Mouse (Mus musculus) retina, adult 2 months (tissue): ENCODE measurements around the gene Psmd5.

Experiments
- DNase-seq: peaks from one replicate; pipeline ENCODE4 v3.0.0-alpha.2; 2012; ENCODE audit warnings: low read depth, low spot score

Psmd5 gene

GRCm38 (mm10) chr2:34874816-34875345, at the start of gene Psmd5:
Gene Psmd5 (minus strand): TSS chr2:34874968.
- no peak for DNase-seq

GRCm38 (mm10) chr2:34922729-34923128, 48.0 kb upstream of the Psmd5 start:
- DNase-seq, result no peak

GRCm38 (mm10) chr2:34920144-34920543, 45.4 kb upstream of the Psmd5 start:
- no peak for DNase-seq

- no peak for DNase-seq
Observed at GRCm38 (mm10) chr2:34915103-34915502, 40.3 kb upstream of the Psmd5 start.

GRCm38 (mm10) chr2:34914823-34915082, 40.0 kb upstream of the Psmd5 start:
- no peak for DNase-seq

- no peak for DNase-seq
Observed at GRCm38 (mm10) chr2:34914069-34914822, 39.5 kb upstream of the Psmd5 start.

- no peak for DNase-seq
Observed at GRCm38 (mm10) chr2:34913218-34914068, 38.7 kb upstream of the Psmd5 start, which contains the start of gene Phf19. Gene Phf19 (minus strand): TSS chr2:34914026.

- no peak for DNase-seq
Observed at GRCm38 (mm10) chr2:34912613-34913012, 37.8 kb upstream of the Psmd5 start.

- DNase-seq, result no peak
Observed at GRCm38 (mm10) chr2:34911871-34912270, 37.1 kb upstream of the Psmd5 start.

GRCm38 (mm10) chr2:34909719-34910118, 35.0 kb upstream of the Psmd5 start:
- no peak for DNase-seq

GRCm38 (mm10) chr2:34906861-34907604, 32.3 kb upstream of the Psmd5 start:
- DNase-seq, result no peak

- no peak for DNase-seq
Observed at GRCm38 (mm10) chr2:34906426-34906825, 31.7 kb upstream of the Psmd5 start.

- DNase-seq, result peak; percentile 98
Observed at GRCm38 (mm10) chr2:34904849-34905542, 30.2 kb upstream of the Psmd5 start.

- DNase-seq, result no peak
Observed at GRCm38 (mm10) chr2:34903652-34904405, 29.1 kb upstream of the Psmd5 start.

- DNase-seq, result no peak
Observed at GRCm38 (mm10) chr2:34903191-34903590, 28.4 kb upstream of the Psmd5 start.

GRCm38 (mm10) chr2:34902731-34903130, 28.0 kb upstream of the Psmd5 start:
- no peak for DNase-seq

- DNase-seq, result no peak
Observed at GRCm38 (mm10) chr2:34901726-34902125, 27.0 kb upstream of the Psmd5 start.

- DNase-seq, result no peak
Observed at GRCm38 (mm10) chr2:34900412-34900811, 25.6 kb upstream of the Psmd5 start.

GRCm38 (mm10) chr2:34899682-34900081, 24.9 kb upstream of the Psmd5 start:
- no peak for DNase-seq

GRCm38 (mm10) chr2:34897820-34898219, 23.1 kb upstream of the Psmd5 start:
- no peak for DNase-seq
